Mouse (Mus musculus) MN1 (cell line): ENCODE measurements at regions not wholly inside any gene's neighbourhood (a gene's known extent, or its start where the extent isn't known, plus 50 kb on each side); places are given as distances from the start of the nearest gene placed in this dataset.

Experiments
- DNase-seq: peaks from one replicate; pipeline ENCODE4 v3.0.0-alpha.2; 2016; ENCODE audit warnings: low spot score

- no peak for DNase-seq
Observed at GRCm38 (mm10) chr2:51566554-51567246, 60.6 kb upstream of the Tas2r134 start.

- DNase-seq, result no peak
Observed at GRCm38 (mm10) chr2:51563881-51564280, 63.4 kb upstream of the Tas2r134 start.

GRCm38 (mm10) chr2:51563240-51563639 lies 64.1 kb upstream of the Tas2r134 start:
- no peak for DNase-seq

- no peak for DNase-seq
Observed at GRCm38 (mm10) chr2:51550863-51551262, 76.4 kb upstream of the Tas2r134 start.

- no peak for DNase-seq
Observed at GRCm38 (mm10) chr2:51549125-51549524, 78.2 kb upstream of the Tas2r134 start.

GRCm38 (mm10) chr2:51546181-51546580 lies 81.1 kb upstream of the Tas2r134 start:
- no peak for DNase-seq

GRCm38 (mm10) chr2:51543949-51544348 lies 83.4 kb upstream of the Tas2r134 start:
- no peak for DNase-seq

- DNase-seq, result no peak
Observed at GRCm38 (mm10) chr2:51542272-51542671, 85.0 kb upstream of the Tas2r134 start.

GRCm38 (mm10) chr2:51532709-51533414 lies 94.4 kb upstream of the Tas2r134 start:
- DNase-seq, result no peak

GRCm38 (mm10) chr2:51531106-51531839 lies 96.0 kb upstream of the Tas2r134 start:
- no peak for DNase-seq

GRCm38 (mm10) chr2:51522766-51523165 lies 104.5 kb upstream of the Tas2r134 start:
- no peak for DNase-seq

GRCm38 (mm10) chr2:51509220-51510011 lies 117.9 kb upstream of the Tas2r134 start:
- no peak for DNase-seq

- no peak for DNase-seq
Observed at GRCm38 (mm10) chr2:51497896-51498295, 129.4 kb upstream of the Tas2r134 start.

- DNase-seq, result no peak
Observed at GRCm38 (mm10) chr2:51473753-51474152, 153.6 kb upstream of the Tas2r134 start.

GRCm38 (mm10) chr2:51467027-51467694 lies 160.2 kb upstream of the Tas2r134 start:
- no peak for DNase-seq

- no peak for DNase-seq
Observed at GRCm38 (mm10) chr2:51466003-51466402, 161.3 kb upstream of the Tas2r134 start.

- no peak for DNase-seq
Observed at GRCm38 (mm10) chr2:51465576-51465975, 161.7 kb upstream of the Tas2r134 start.

- DNase-seq, result no peak
Observed at GRCm38 (mm10) chr2:51464356-51464755, 163.0 kb upstream of the Tas2r134 start.

- no peak for DNase-seq
Observed at GRCm38 (mm10) chr2:51460896-51461295, 166.4 kb upstream of the Tas2r134 start.

GRCm38 (mm10) chr2:51459486-51459885 lies 167.8 kb upstream of the Tas2r134 start:
- DNase-seq, result no peak

- DNase-seq, result no peak
Observed at GRCm38 (mm10) chr2:51457717-51458116, 169.6 kb upstream of the Tas2r134 start.

GRCm38 (mm10) chr2:51452816-51453215 lies 174.5 kb upstream of the Tas2r134 start:
- DNase-seq, result no peak
